Mouse (Mus musculus): ENCODE results near the gene Foxa2. TPM values are rescaled to one million over a fixed set of nuclear protein-coding genes. Genes with fewer than 3 reads are reported as not detected.

Foxa2 gene
- total and polyA plus RNA-seq, 2 experiments from 2014 or later, result 0.38 to 5.4 TPM

GRCm38 (mm10) chr2:148040236-148041121 lies 6.3 kb downstream of the Foxa2 start:
- no peak overlapping the region for H3K4me2 ChIP-seq (ENCODE audit: low read depth, low read length)
- peaks cover 92% of the 10 kb centered on the region for H3K27me3 ChIP-seq (ENCODE audit: insufficient read depth, low read length)
- no peak for ATAC-seq
- no peaks in the 10 kb centered on the region for H3K4me1 ChIP-seq (ENCODE audit: insufficient read depth, low read length)
- WGBS, result 2% methylated on average over 37 of the region's 37 CpGs
- no peak for DNase-seq (ENCODE audit: low spot score)
- H3K36me3 ChIP-seq (ENCODE audit: insufficient read depth, low read length), result no peaks in the 10 kb centered on the region
- no peak for TF ChIP-seq CTCF (IDR thresholded peaks at IDR 0.05; ENCODE audit: low read depth)
- H3K4me3 ChIP-seq (ENCODE audit: low read length), result no peak overlapping the region
- no peaks in the 10 kb centered on the region for H3K9me3 ChIP-seq (ENCODE audit: low read length)
- H3K27ac ChIP-seq, result no peak overlapping the region
- no peak overlapping the region for H3K9ac ChIP-seq (replicated peaks; ENCODE audit: low read length)

- TF ChIP-seq CTCF (IDR thresholded peaks at IDR 0.05; ENCODE audit: low read depth), result no peak
- Histone ChIP-seq H3K9me3 (ENCODE audit: low read length) (no peaks in the 10 kb centered on the region), H3K36me3 (ENCODE audit: insufficient read depth, low read length) (no peaks in the 10 kb centered on the region), H3K4me1 (ENCODE audit: insufficient read depth, low read length) (no peaks in the 10 kb centered on the region), H3K4me2 (ENCODE audit: low read depth, low read length) (no peak overlapping the region), H3K4me3 (ENCODE audit: low read length) (no peak overlapping the region), H3K27me3 (ENCODE audit: insufficient read depth, low read length) (peaks cover 96% of the 10 kb centered on the region), H3K9ac (replicated peaks; ENCODE audit: low read length) (no peak overlapping the region), H3K27ac (no peak overlapping the region)
- DNase-seq (ENCODE audit: low spot score) (no peak), ATAC-seq (no peak)
- WGBS, result 2% methylated on average over 53 of the region's 53 CpGs
These were observed 7.2 kb downstream of the Foxa2 start for GRCm38 (mm10) chr2:148039351-148040235.

GRCm38 (mm10) chr2:148038366-148039310 lies 8.1 kb downstream of the Foxa2 start:
- Histone ChIP-seq H3K36me3 (ENCODE audit: insufficient read depth, low read length) (no peaks in the 10 kb centered on the region), H3K9ac (replicated peaks; ENCODE audit: low read length) (no peak overlapping the region), H3K4me3 (ENCODE audit: low read length) (no peak overlapping the region), H3K4me2 (ENCODE audit: low read depth, low read length) (no peak overlapping the region), H3K9me3 (ENCODE audit: low read length) (no peaks in the 10 kb centered on the region), H3K4me1 (ENCODE audit: insufficient read depth, low read length) (no peaks in the 10 kb centered on the region), H3K27ac (no peak overlapping the region), H3K27me3 (ENCODE audit: insufficient read depth, low read length) (peaks cover 96% of the 10 kb centered on the region)
- ATAC-seq, result no peak
- no peak for TF ChIP-seq CTCF (IDR thresholded peaks at IDR 0.05; ENCODE audit: low read depth)
- WGBS, result 2% methylated on average over 42 of the region's 42 CpGs
- DNase-seq (ENCODE audit: low spot score), result no peak

GRCm38 (mm10) chr2:148036611-148037160 lies 10.1 kb downstream of the Foxa2 start:
- no peak overlapping the region for H3K9ac ChIP-seq (replicated peaks; ENCODE audit: low read length)
- H3K9me3 ChIP-seq (ENCODE audit: low read length), result no peaks in the 10 kb centered on the region
- H3K36me3 ChIP-seq (ENCODE audit: insufficient read depth, low read length), result no peaks in the 10 kb centered on the region
- DNase-seq (ENCODE audit: low spot score) (no peak), ATAC-seq (no peak)
- no peak overlapping the region for H3K27ac ChIP-seq
- peaks cover 93% of the 10 kb centered on the region for H3K27me3 ChIP-seq (ENCODE audit: insufficient read depth, low read length)
- WGBS, result 3% methylated on average over 4 of the region's 4 CpGs
- H3K4me2 ChIP-seq (ENCODE audit: low read depth, low read length), result no peak overlapping the region
- H3K4me1 ChIP-seq (ENCODE audit: insufficient read depth, low read length), result no peaks in the 10 kb centered on the region
- no peak for TF ChIP-seq CTCF (IDR thresholded peaks at IDR 0.05; ENCODE audit: low read depth)
- no peak overlapping the region for H3K4me3 ChIP-seq (ENCODE audit: low read length)

GRCm38 (mm10) chr2:148030991-148031675 lies 15.6 kb downstream of the Foxa2 start:
- no peak overlapping the region for H3K9ac ChIP-seq (replicated peaks; ENCODE audit: low read length)
- no peak for DNase-seq (ENCODE audit: low spot score)
- no peaks in the 10 kb centered on the region for H3K9me3 ChIP-seq (ENCODE audit: low read length)
- 2% methylated on average over 6 of the region's 6 CpGs for WGBS
- no peaks in the 10 kb centered on the region for H3K36me3 ChIP-seq (ENCODE audit: insufficient read depth, low read length)
- no peak overlapping the region for H3K27ac ChIP-seq
- no peaks in the 10 kb centered on the region for H3K4me1 ChIP-seq (ENCODE audit: insufficient read depth, low read length)
- no peak overlapping the region for H3K4me3 ChIP-seq (ENCODE audit: low read length)
- H3K27me3 ChIP-seq (ENCODE audit: insufficient read depth, low read length), result peaks cover 90% of the 10 kb centered on the region
- no peak for TF ChIP-seq CTCF (IDR thresholded peaks at IDR 0.05; ENCODE audit: low read depth)
- H3K4me2 ChIP-seq (ENCODE audit: low read depth, low read length), result no peak overlapping the region
- ATAC-seq, result no peak

Measured in hindbrain, postnatal 0 days (tissue).